Mouse (Mus musculus) spleen, postnatal 36 days (tissue): Measurements from ENCODE around the gene Phlda3.

Source experiments
- DNase-seq, 2 experiments: peaks; one replicate each; pipeline ENCODE4 v3.0.0; 2022; ENCODE audit warnings: low spot score in 2 of 2, mixed read lengths in 1 of 2

Phlda3 gene

GRCm38 (mm10) chr1:135759685-135760084, 6.2 kb upstream of the Phlda3 start:
- DNase-seq = no peak

GRCm38 (mm10) chr1:135760216-135760615, 5.7 kb upstream of the Phlda3 start:
- no peak for DNase-seq

- DNase-seq = no peak
Observed at GRCm38 (mm10) chr1:135761728-135762127, 4.2 kb upstream of the Phlda3 start.

GRCm38 (mm10) chr1:135763503-135764205, 2.3 kb upstream of the Phlda3 start:
- DNase-seq = no peak

- DNase-seq = no peak
Observed at GRCm38 (mm10) chr1:135764206-135764528, 1.8 kb upstream of the Phlda3 start.

GRCm38 (mm10) chr1:135766592-135767306, 830 bp downstream of the Phlda3 start:
- no peak for DNase-seq

- no peak for DNase-seq
Observed at GRCm38 (mm10) chr1:135767324-135767890, 1.5 kb downstream of the Phlda3 start.

GRCm38 (mm10) chr1:135768400-135768799, 2.5 kb downstream of the Phlda3 start:
- no peak for DNase-seq

GRCm38 (mm10) chr1:135770237-135770636, 4.3 kb downstream of the Phlda3 start:
- no peak for DNase-seq

GRCm38 (mm10) chr1:135770896-135771572, 5.1 kb downstream of the Phlda3 start:
- no peak for DNase-seq

- no peak for DNase-seq
Observed at GRCm38 (mm10) chr1:135771573-135771970, 5.7 kb downstream of the Phlda3 start.

- DNase-seq = no peak
Observed at GRCm38 (mm10) chr1:135776596-135776995, 10.7 kb downstream of the Phlda3 start.

- DNase-seq = no peak
Observed at GRCm38 (mm10) chr1:135777046-135777445, 11.1 kb downstream of the Phlda3 start.

- DNase-seq = no peak
Observed at GRCm38 (mm10) chr1:135778780-135779535, 13.0 kb downstream of the Phlda3 start, which contains the start of gene Tnni1. Gene Tnni1 (plus strand): TSS chr1:135779434.

GRCm38 (mm10) chr1:135780649-135781048, 14.7 kb downstream of the Phlda3 start:
- no peak for DNase-seq

GRCm38 (mm10) chr1:135781220-135781619, 15.3 kb downstream of the Phlda3 start:
- peak in 1 of 2 experiments; percentile 49 for DNase-seq

GRCm38 (mm10) chr1:135782816-135783215, 16.9 kb downstream of the Phlda3 start:
- no peak for DNase-seq

GRCm38 (mm10) chr1:135787799-135788198, 21.9 kb downstream of the Phlda3 start:
- peak; percentile 52 to 68 for DNase-seq

- peak; percentile 33 to 34 for DNase-seq
Observed at GRCm38 (mm10) chr1:135788708-135789107, 22.8 kb downstream of the Phlda3 start.

- DNase-seq = peak; percentile 45 to 58
Observed at GRCm38 (mm10) chr1:135789815-135790214, 23.9 kb downstream of the Phlda3 start.

GRCm38 (mm10) chr1:135792143-135792939, 26.4 kb downstream of the Phlda3 start:
- DNase-seq = no peak
